In the genomic region with DNA sequence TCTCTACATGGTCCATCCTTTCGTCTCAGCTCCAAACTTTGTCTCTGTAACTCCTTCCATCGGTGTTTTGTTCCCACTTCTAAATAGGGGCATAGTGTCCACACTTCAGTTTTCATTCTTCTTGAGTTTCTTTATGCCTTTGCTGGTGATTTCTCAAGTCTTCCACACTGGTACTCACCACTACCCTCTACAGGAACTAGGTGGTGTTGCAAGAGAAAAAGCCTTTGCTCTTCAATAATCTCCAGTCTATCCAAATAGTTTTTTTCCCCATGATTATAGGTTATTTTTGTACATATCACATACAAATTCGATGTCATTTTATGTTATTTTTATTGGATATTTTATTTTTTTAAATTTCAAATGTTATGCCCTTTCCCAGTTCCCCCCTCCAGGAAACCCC, we compare ENCODE assay signal across 17 mouse cellular contexts.
DNase-seq lines count a peak whose midpoint lies in the region; ATAC-seq and TF ChIP-seq lines count a peak whose summit lies in the region.
"Had no signal": no experiment of that assay in that cellular context is flagged by ENCODE, and none has a peak within 500 bp of the region (broad histone marks: within the 10 kb centered on the region; RNA-seq: fewer than 3 reads in every experiment).

No protein-coding gene starts in this region.

- H3K9ac ChIP-seq in hindbrain, embryonic 11.5 days (ENCODE audit: low read depth, low read length), result no peak overlapping the region
- no peak overlapping the region for H3K9ac ChIP-seq in hindbrain, embryonic 16.5 days (ENCODE audit: low read depth, low read length)
- no peak overlapping the region for H3K9ac ChIP-seq in midbrain, postnatal 0 days (replicated peaks; ENCODE audit: low read length, poor library complexity, severe bottlenecking)
- H3K9ac ChIP-seq in midbrain, embryonic 13.5 days (replicated peaks), result no peak overlapping the region
- H3K9ac ChIP-seq: embryonic facial prominence, embryonic 15.5 days; forebrain, embryonic 13.5 days; liver, embryonic 15.5 days; neural tube, embryonic 12.5 days had no signal

- no peak overlapping the region for H3K4me2 ChIP-seq in hindbrain, embryonic 11.5 days (replicated peaks; ENCODE audit: low read depth, low read length)
- H3K4me2 ChIP-seq in hindbrain, embryonic 16.5 days (ENCODE audit: low read length), result no peak overlapping the region
- no peak overlapping the region for H3K4me2 ChIP-seq in midbrain, postnatal 0 days (ENCODE audit: low read depth, low read length, poor library complexity, severe bottlenecking)
- no peak overlapping the region for H3K4me2 ChIP-seq in midbrain, embryonic 13.5 days (replicated peaks)
- H3K4me2 ChIP-seq: embryonic facial prominence, embryonic 15.5 days; forebrain, embryonic 13.5 days; liver, embryonic 15.5 days; neural tube, embryonic 12.5 days had no signal

- H3K4me1 ChIP-seq in hindbrain, embryonic 11.5 days (replicated peaks; ENCODE audit: control insufficient read depth, insufficient read depth, low read length), result no peaks in the 10 kb centered on the region
- H3K4me1 ChIP-seq in hindbrain, embryonic 16.5 days (ENCODE audit: control insufficient read depth, insufficient read depth, low read depth, low read length), result no peaks in the 10 kb centered on the region
- H3K4me1 ChIP-seq in midbrain, postnatal 0 days (ENCODE audit: insufficient read depth, low read length), result no peaks in the 10 kb centered on the region
- H3K4me1 ChIP-seq in midbrain, embryonic 13.5 days (replicated peaks), result no peaks in the 10 kb centered on the region
- H3K4me1 ChIP-seq: embryonic facial prominence, embryonic 15.5 days; forebrain, embryonic 13.5 days; hindbrain, embryonic 10.5 days; liver, embryonic 15.5 days; neural tube, embryonic 12.5 days had no signal

- H3K9me3 ChIP-seq in hindbrain, embryonic 11.5 days (ENCODE audit: control insufficient read depth, low read length), result no peaks in the 10 kb centered on the region
- no peaks in the 10 kb centered on the region for H3K9me3 ChIP-seq in hindbrain, embryonic 16.5 days (ENCODE audit: control insufficient read depth, low read length)
- H3K9me3 ChIP-seq in midbrain, postnatal 0 days (ENCODE audit: low read length), result no peaks in the 10 kb centered on the region
- no peaks in the 10 kb centered on the region for H3K9me3 ChIP-seq in midbrain, embryonic 13.5 days
- H3K9me3 ChIP-seq: embryonic facial prominence, embryonic 15.5 days; forebrain, embryonic 13.5 days; hindbrain, embryonic 10.5 days; liver, embryonic 15.5 days; neural tube, embryonic 12.5 days had no signal

- DNase-seq in hindbrain, embryonic 11.5 days (ENCODE audit: low spot score), result peak; percentile 15
- no peak for DNase-seq in midbrain, postnatal 0 days (ENCODE audit: low spot score)
- peak; percentile 49 for DNase-seq in adipocyte (ENCODE audit: low spot score)
- no peak for DNase-seq in ovary, adult 18-20 months (ENCODE audit: low spot score)
- DNase-seq in layer of hippocampus, postnatal 36 days, result no peak
- DNase-seq: cerebellum, postnatal 14 days; kidney, postnatal 14 days; right cerebral cortex, postnatal 4 days; thymus, adult 2 months had no signal

- no peaks in the 10 kb centered on the region for H3K27me3 ChIP-seq in hindbrain, embryonic 11.5 days (ENCODE audit: control insufficient read depth, insufficient read depth, low read length)
- H3K27me3 ChIP-seq in hindbrain, embryonic 16.5 days (replicated peaks; ENCODE audit: control insufficient read depth, insufficient read depth, low read length), result no peaks in the 10 kb centered on the region
- H3K27me3 ChIP-seq in midbrain, postnatal 0 days (ENCODE audit: insufficient read depth, low read length), result no peaks in the 10 kb centered on the region
- no peaks in the 10 kb centered on the region for H3K27me3 ChIP-seq in midbrain, embryonic 13.5 days
- H3K27me3 ChIP-seq: embryonic facial prominence, embryonic 15.5 days; forebrain, embryonic 13.5 days; liver, embryonic 15.5 days; neural tube, embryonic 12.5 days had no signal

- H3K4me3 ChIP-seq in hindbrain, embryonic 11.5 days (ENCODE audit: low read depth, low read length), result no peak overlapping the region
- H3K4me3 ChIP-seq in hindbrain, embryonic 16.5 days (ENCODE audit: low read length), result no peak overlapping the region
- no peak overlapping the region for H3K4me3 ChIP-seq in midbrain, postnatal 0 days (ENCODE audit: low read depth, low read length)
- no peak overlapping the region for H3K4me3 ChIP-seq in midbrain, embryonic 13.5 days (replicated peaks)
- H3K4me3 ChIP-seq: embryonic facial prominence, embryonic 15.5 days; forebrain, embryonic 13.5 days; hindbrain, embryonic 10.5 days; liver, embryonic 15.5 days; neural tube, embryonic 12.5 days had no signal

- no peaks in the 10 kb centered on the region for H3K36me3 ChIP-seq in hindbrain, embryonic 11.5 days (ENCODE audit: control insufficient read depth, insufficient read depth, low read length)
- no peaks in the 10 kb centered on the region for H3K36me3 ChIP-seq in hindbrain, embryonic 16.5 days (ENCODE audit: control insufficient read depth, insufficient read depth, low read length)
- H3K36me3 ChIP-seq in midbrain, postnatal 0 days (ENCODE audit: insufficient read depth, low read length), result no peaks in the 10 kb centered on the region
- no peaks in the 10 kb centered on the region for H3K36me3 ChIP-seq in midbrain, embryonic 13.5 days
- H3K36me3 ChIP-seq: embryonic facial prominence, embryonic 15.5 days; hindbrain, embryonic 10.5 days; liver, embryonic 15.5 days; neural tube, embryonic 12.5 days had no signal

- ATAC-seq in hindbrain, embryonic 11.5 days (ENCODE audit: low FRiP score), result no peak
- no peak for ATAC-seq in hindbrain, embryonic 16.5 days
- no peak for ATAC-seq in midbrain, postnatal 0 days (ENCODE audit: low FRiP score)
- ATAC-seq in midbrain, embryonic 13.5 days, result no peak
- ATAC-seq: forebrain, embryonic 13.5 days; intestine, embryonic 16.5 days had no signal

- H3K27ac ChIP-seq in hindbrain, embryonic 11.5 days (ENCODE audit: low read depth, low read length), result no peak overlapping the region
- H3K27ac ChIP-seq in hindbrain, embryonic 16.5 days (ENCODE audit: low read depth, low read length), result no peak overlapping the region
- no peak overlapping the region for H3K27ac ChIP-seq in midbrain, postnatal 0 days (ENCODE audit: low read depth, low read length)
- no peak overlapping the region for H3K27ac ChIP-seq in midbrain, embryonic 13.5 days
- H3K27ac ChIP-seq: embryonic facial prominence, embryonic 15.5 days; forebrain, embryonic 13.5 days; hindbrain, embryonic 10.5 days; liver, embryonic 15.5 days; neural tube, embryonic 12.5 days had no signal

- 61% methylated on average over 3 of the region's 3 CpGs for WGBS in hindbrain, embryonic 11.5 days
- WGBS in hindbrain, embryonic 16.5 days, result 67% methylated on average over 3 of the region's 3 CpGs
- WGBS in midbrain, postnatal 0 days, result 65% methylated on average over 3 of the region's 3 CpGs
- whole genome bisulfite sequencing in midbrain, embryonic 13.5 days, result 68% methylated on average over 3 of the region's 3 CpGs

- peak; percentile 22; the same call in 1 of the 2 replicates for TF ChIP-seq CTCF in midbrain, postnatal 0 days (IDR thresholded peaks at IDR 0.05)

Comparison
In these comparisons a context has a peak if more than half of its experiments do, and no peak if none do; other contexts are left out.
1. DNase-seq: peak in hindbrain, embryonic 11.5 days (single experiment) and adipocyte (single experiment); none in midbrain, postnatal 0 days (single experiment), ovary, adult 18-20 months (single experiment) and layer of hippocampus, postnatal 36 days (0 of 2).